Mouse (Mus musculus): ENCODE results near the gene Actn1. TPM values are rescaled to one million over a fixed set of nuclear protein-coding genes. Genes with fewer than 3 reads are reported as not detected.

Gene Actn1
- 71.9 and 86.2 TPM in 2 replicates for polyA plus RNA-seq (2014; fragmentation: Nextera tagmentation; extraction: Ambion mirVana)

GRCm38 (mm10) chr12:80260056-80260743, at the start of gene Actn1:
TSS of gene Actn1 (minus strand) at chr12:80260371.
- under 1% methylated on average over 55 of the region's 55 CpGs for whole genome bisulfite sequencing
- Histone ChIP-seq H3K4me3 (ENCODE audit: low read depth, low read length) (peak within 1 kb of the TSS; percentile 89), H3K36me3 (ENCODE audit: insufficient read depth) (no peaks in the 10 kb centered on the region), H3K9me3 (ENCODE audit: low read depth, low read length) (no peaks in the 10 kb centered on the region), H3K4me1 (ENCODE audit: insufficient read depth) (peaks cover 8% of the 10 kb centered on the region; the same call in 1 of the 2 replicates), H3K4me2 (peak within 1 kb of the TSS; percentile 76), H3K9ac (peak within 1 kb of the TSS; percentile 90), H3K27ac (ENCODE audit: low read depth) (peak within 1 kb of the TSS; percentile 98), H3K27me3 (ENCODE audit: insufficient read depth, low read length) (no peaks in the 10 kb centered on the region)
- peak; percentile 20; the same call in 1 of the 2 replicates for TF ChIP-seq CTCF (IDR thresholded peaks at IDR 0.05; ENCODE audit: low read depth)
- DNase-seq (peak; percentile 97), ATAC-seq (ENCODE audit: insufficient read depth) (peak; percentile 95)

- Histone ChIP-seq H3K9ac (no peak overlapping the region), H3K4me1 (ENCODE audit: insufficient read depth) (no peaks in the 10 kb centered on the region), H3K27me3 (ENCODE audit: insufficient read depth, low read length) (no peaks in the 10 kb centered on the region), H3K4me2 (no peak overlapping the region), H3K36me3 (ENCODE audit: insufficient read depth) (no peaks in the 10 kb centered on the region), H3K27ac (ENCODE audit: low read depth) (no peak overlapping the region), H3K9me3 (ENCODE audit: low read depth, low read length) (no peaks in the 10 kb centered on the region), H3K4me3 (ENCODE audit: low read depth, low read length) (no peak overlapping the region)
- ATAC-seq (ENCODE audit: insufficient read depth), result no peak
- TF ChIP-seq CTCF (IDR thresholded peaks at IDR 0.05; ENCODE audit: low read depth), result no peak
- WGBS, result 56% methylated on average over 3 of the region's 3 CpGs
- DNase-seq, result no peak
Measured at GRCm38 (mm10) chr12:80307556-80307955, 47.4 kb upstream of the Actn1 start.

GRCm38 (mm10) chr12:80304518-80304917, 44.3 kb upstream of the Actn1 start:
- H3K9me3 ChIP-seq (ENCODE audit: low read depth, low read length), result no peaks in the 10 kb centered on the region
- no peak for TF ChIP-seq CTCF (IDR thresholded peaks at IDR 0.05; ENCODE audit: low read depth)
- H3K27ac ChIP-seq (ENCODE audit: low read depth), result no peak overlapping the region
- H3K4me1 ChIP-seq (ENCODE audit: insufficient read depth), result no peaks in the 10 kb centered on the region
- WGBS, result 91% methylated on average over 3 of the region's 3 CpGs
- H3K36me3 ChIP-seq (ENCODE audit: insufficient read depth), result no peaks in the 10 kb centered on the region
- DNase-seq, result no peak
- no peak for ATAC-seq (ENCODE audit: insufficient read depth)
- no peaks in the 10 kb centered on the region for H3K27me3 ChIP-seq (ENCODE audit: insufficient read depth, low read length)
- no peak overlapping the region for H3K4me2 ChIP-seq
- H3K4me3 ChIP-seq (ENCODE audit: low read depth, low read length), result no peak overlapping the region
- no peak overlapping the region for H3K9ac ChIP-seq

GRCm38 (mm10) chr12:80300833-80301456, 40.8 kb upstream of the Actn1 start:
- Histone ChIP-seq H3K4me3 (ENCODE audit: low read depth, low read length) (no peak overlapping the region), H3K4me1 (ENCODE audit: insufficient read depth) (no peaks in the 10 kb centered on the region), H3K9ac (no peak overlapping the region), H3K4me2 (no peak overlapping the region), H3K9me3 (ENCODE audit: low read depth, low read length) (no peaks in the 10 kb centered on the region), H3K36me3 (ENCODE audit: insufficient read depth) (no peaks in the 10 kb centered on the region), H3K27me3 (ENCODE audit: insufficient read depth, low read length) (no peaks in the 10 kb centered on the region), H3K27ac (ENCODE audit: low read depth) (no peak overlapping the region)
- no peak for DNase-seq
- ATAC-seq (ENCODE audit: insufficient read depth), result no peak
- no peak for TF ChIP-seq CTCF (IDR thresholded peaks at IDR 0.05; ENCODE audit: low read depth)
- 75% methylated on average over 9 of the region's 9 CpGs for WGBS

GRCm38 (mm10) chr12:80298714-80299113, 38.5 kb upstream of the Actn1 start:
- H3K9me3 ChIP-seq (ENCODE audit: low read depth, low read length), result no peaks in the 10 kb centered on the region
- H3K4me3 ChIP-seq (ENCODE audit: low read depth, low read length), result no peak overlapping the region
- TF ChIP-seq CTCF (IDR thresholded peaks at IDR 0.05; ENCODE audit: low read depth), result no peak
- ATAC-seq (ENCODE audit: insufficient read depth), result no peak
- 35% methylated on average over 6 of the region's 6 CpGs for WGBS
- no peaks in the 10 kb centered on the region for H3K4me1 ChIP-seq (ENCODE audit: insufficient read depth)
- no peak overlapping the region for H3K9ac ChIP-seq
- no peak overlapping the region for H3K27ac ChIP-seq (ENCODE audit: low read depth)
- no peak for DNase-seq
- no peaks in the 10 kb centered on the region for H3K27me3 ChIP-seq (ENCODE audit: insufficient read depth, low read length)
- H3K36me3 ChIP-seq (ENCODE audit: insufficient read depth), result no peaks in the 10 kb centered on the region
- no peak overlapping the region for H3K4me2 ChIP-seq

GRCm38 (mm10) chr12:80291895-80292435, 31.8 kb upstream of the Actn1 start:
- Histone ChIP-seq H3K9ac (no peak overlapping the region), H3K4me1 (ENCODE audit: insufficient read depth) (no peaks in the 10 kb centered on the region), H3K27ac (ENCODE audit: low read depth) (no peak overlapping the region), H3K4me3 (ENCODE audit: low read depth, low read length) (no peak overlapping the region), H3K27me3 (ENCODE audit: insufficient read depth, low read length) (no peaks in the 10 kb centered on the region), H3K9me3 (ENCODE audit: low read depth, low read length) (no peaks in the 10 kb centered on the region), H3K4me2 (no peak overlapping the region), H3K36me3 (ENCODE audit: insufficient read depth) (no peaks in the 10 kb centered on the region)
- DNase-seq (no peak), ATAC-seq (ENCODE audit: insufficient read depth) (no peak)
- WGBS, result 53% methylated on average over 3 of the region's 3 CpGs
- no peak for TF ChIP-seq CTCF (IDR thresholded peaks at IDR 0.05; ENCODE audit: low read depth)

GRCm38 (mm10) chr12:80290964-80291363, 30.8 kb upstream of the Actn1 start:
- Histone ChIP-seq H3K4me1 (ENCODE audit: insufficient read depth) (no peaks in the 10 kb centered on the region), H3K36me3 (ENCODE audit: insufficient read depth) (no peaks in the 10 kb centered on the region), H3K27ac (ENCODE audit: low read depth) (no peak overlapping the region), H3K4me3 (ENCODE audit: low read depth, low read length) (no peak overlapping the region), H3K9me3 (ENCODE audit: low read depth, low read length) (no peaks in the 10 kb centered on the region), H3K9ac (no peak overlapping the region), H3K27me3 (ENCODE audit: insufficient read depth, low read length) (no peaks in the 10 kb centered on the region), H3K4me2 (no peak overlapping the region)
- TF ChIP-seq CTCF (IDR thresholded peaks at IDR 0.05; ENCODE audit: low read depth), result no peak
- DNase-seq (no peak), ATAC-seq (ENCODE audit: insufficient read depth) (no peak)
- 82% methylated on average over 8 of the region's 8 CpGs for WGBS

Data from lung, embryonic 14.5 days (tissue).